8 mouse cellular contexts compared by ENCODE assay signal in the genomic region with DNA sequence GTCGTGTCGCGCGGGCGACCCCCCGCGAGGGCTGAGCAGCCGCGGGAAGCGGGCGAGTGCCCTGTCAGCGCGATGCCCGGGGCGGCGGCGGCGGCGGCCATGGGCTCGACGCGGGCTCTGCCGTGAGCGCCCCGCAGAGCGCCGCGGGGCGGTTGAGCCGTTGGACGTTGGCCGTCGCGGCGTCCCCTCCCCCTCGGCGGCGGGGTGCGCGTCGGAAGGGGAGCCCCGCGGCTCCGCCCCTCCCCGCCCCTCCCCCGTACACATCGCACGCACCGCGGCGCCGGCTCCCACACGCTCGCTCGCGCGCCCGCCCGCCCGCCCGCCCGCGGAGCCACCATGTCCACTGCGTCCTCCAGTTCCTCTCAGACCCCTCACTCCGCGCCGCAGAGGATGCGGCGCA. TPM values are rescaled to one million over a fixed set of nuclear protein-coding genes. Genes with fewer than 3 reads are reported as not detected.
DNase-seq lines count a peak whose midpoint lies in the region; ATAC-seq and TF ChIP-seq lines count a peak whose summit lies in the region.

A gene (plus strand): TSS at position 50 of the 400 bp plus-strand sequence.

- under 1% methylated on average over 23 of the region's 69 CpGs for WGBS in heart, embryonic 11.5 days (ENCODE audit: insufficient replicate concordance)
- WGBS in liver, postnatal 0 days (ENCODE audit: insufficient replicate concordance): under 1% methylated on average over 20 of the region's 69 CpGs
- WGBS in neural tube, embryonic 12.5 days: under 1% methylated on average over 56 of the region's 69 CpGs

- H3K4me2 ChIP-seq in heart, embryonic 11.5 days: peak within 1 kb of the TSS; percentile 74
- H3K4me2 ChIP-seq in liver, postnatal 0 days (ENCODE audit: low read depth, low read length): peak within 1 kb of the TSS; percentile 96
- peak within 1 kb of the TSS; percentile 66 for H3K4me2 ChIP-seq in neural tube, embryonic 12.5 days (replicated peaks)

- DNase-seq in 3T3-L1 (ENCODE audit: low read depth, low spot score) (peak; percentile 38), MEL (ENCODE audit: low read depth, low spot score) (peak; percentile 69)
- peak; percentile 75 for DNase-seq in embryo, embryonic 9.5 days (ENCODE audit: extremely low spot score)
- peak; percentile 74 to 87 for DNase-seq in kidney, postnatal 25 days
- DNase-seq in liver, postnatal 0 days: peak; percentile 86
- DNase-seq in testis, postnatal 10 days (ENCODE audit: low spot score): peak; percentile 85

- H3K4me1 ChIP-seq in MEL (ENCODE audit: control insufficient read depth in 1 of 2, insufficient read depth in 2 of 2, low read length in 2 of 2): peaks cover 12 to 13% of the 10 kb centered on the region in 2 experiments
- peaks cover 4% of the 10 kb centered on the region; the same call in 1 of the 2 replicates for H3K4me1 ChIP-seq in heart, embryonic 11.5 days (ENCODE audit: control insufficient read depth, insufficient read depth, low read length)
- H3K4me1 ChIP-seq in liver, postnatal 0 days (ENCODE audit: insufficient read depth): peaks cover 18% of the 10 kb centered on the region
- peaks cover 17% of the 10 kb centered on the region for H3K4me1 ChIP-seq in neural tube, embryonic 12.5 days

- H3K4me3 ChIP-seq in MEL (ENCODE audit: control insufficient read depth in 1 of 2, insufficient read depth in 1 of 2, low read depth in 2 of 2, low read length in 2 of 2): peak within 1 kb of the TSS; percentile 90 to 98
- peak within 1 kb of the TSS; percentile 70 for H3K4me3 ChIP-seq in heart, embryonic 11.5 days (ENCODE audit: low read depth, low read length)
- H3K4me3 ChIP-seq in liver, postnatal 0 days (ENCODE audit: low read depth, low read length): peak within 1 kb of the TSS; percentile 83
- H3K4me3 ChIP-seq in neural tube, embryonic 12.5 days: peak within 1 kb of the TSS; percentile 99

- peak within 1 kb of the TSS; percentile 81 for H3K9ac ChIP-seq in MEL (ENCODE audit: control insufficient read depth, low read depth, low read length, poor library complexity, severe bottlenecking)
- H3K9ac ChIP-seq in heart, embryonic 11.5 days (ENCODE audit: low read depth, low read length): peak within 1 kb of the TSS; percentile 94
- peak within 1 kb of the TSS; percentile 96 for H3K9ac ChIP-seq in liver, postnatal 0 days (replicated peaks)
- H3K9ac ChIP-seq in neural tube, embryonic 12.5 days: peak within 1 kb of the TSS; percentile 99

- H3K27ac ChIP-seq in MEL (ENCODE audit: control insufficient read depth, low read depth, low read length): peak within 1 kb of the TSS; percentile 57
- peak within 1 kb of the TSS; percentile 96 for H3K27ac ChIP-seq in heart, embryonic 11.5 days (ENCODE audit: low read depth, low read length)
- peak within 1 kb of the TSS; percentile 99 for H3K27ac ChIP-seq in liver, postnatal 0 days (ENCODE audit: low read depth)
- H3K27ac ChIP-seq in neural tube, embryonic 12.5 days: peak within 1 kb of the TSS; percentile 99

- no peak for TF ChIP-seq CTCF in MEL (IDR thresholded peaks at IDR 0.05 in 2 of 3, conservative IDR thresholded peaks at IDR 0.05 in 1 of 3; ENCODE audit: control insufficient read depth in 1 of 3, insufficient read depth in 1 of 3, low read depth in 2 of 3, low read length in 3 of 3, poor library complexity in 1 of 3, severe bottlenecking in 1 of 3)
- TF ChIP-seq CTCF in liver, postnatal 0 days (IDR thresholded peaks at IDR 0.05; ENCODE audit: low read depth): no peak

- H3K27me3 ChIP-seq in MEL (ENCODE audit: control insufficient read depth in 1 of 2, insufficient read depth in 2 of 2, low read length in 2 of 2): no peaks in the 10 kb centered on the region
- no peaks in the 10 kb centered on the region for H3K27me3 ChIP-seq in heart, embryonic 11.5 days (ENCODE audit: control insufficient read depth, insufficient read depth, low read length)
- H3K27me3 ChIP-seq in liver, postnatal 0 days (ENCODE audit: insufficient read depth, low read length): no peaks in the 10 kb centered on the region
- no peaks in the 10 kb centered on the region for H3K27me3 ChIP-seq in neural tube, embryonic 12.5 days (replicated peaks)

- peak; percentile 86 for ATAC-seq in heart, embryonic 11.5 days (replicated peaks; ENCODE audit: insufficient number of reproducible peaks, low FRiP score, low TSS enrichment)
- ATAC-seq in liver, postnatal 0 days: peak; percentile 75
- ATAC-seq in neural tube, embryonic 12.5 days (ENCODE audit: low FRiP score, low read depth): peak; percentile 89

- peaks cover 24% of the 10 kb centered on the region for H3K79me2 ChIP-seq in MEL (ENCODE audit: control insufficient read depth, insufficient read depth, low read length, poor library complexity)

- no peak for TF ChIP-seq RAD21 in MEL (IDR thresholded peaks at IDR 0.05; ENCODE audit: low read depth, low read length)

- peak in 1 of 2 experiments; percentile 23; a peak in 2 of 4 replicates for TF ChIP-seq POLR2A in MEL (IDR thresholded peaks at IDR 0.05; ENCODE audit: control insufficient read depth in 1 of 2, insufficient read depth in 1 of 2, low read depth in 1 of 2, low read length in 2 of 2, poor library complexity in 1 of 2)

- no peaks in the 10 kb centered on the region for H3K9me3 ChIP-seq in MEL (replicated peaks; ENCODE audit: insufficient read depth, low read length)
- no peaks in the 10 kb centered on the region for H3K9me3 ChIP-seq in heart, embryonic 11.5 days (replicated peaks; ENCODE audit: control insufficient read depth, low read length)
- H3K9me3 ChIP-seq in liver, postnatal 0 days (ENCODE audit: low read length): no peaks in the 10 kb centered on the region
- no peaks in the 10 kb centered on the region for H3K9me3 ChIP-seq in neural tube, embryonic 12.5 days

- TF ChIP-seq EP300 in MEL (IDR thresholded peaks at IDR 0.05; ENCODE audit: low read depth in 1 of 2, low read length in 2 of 2): no peak
- TF ChIP-seq EP300 in liver, postnatal 0 days (IDR thresholded peaks at IDR 0.05; ENCODE audit: low read depth): no peak

- peaks cover 0 to 21% of the 10 kb centered on the region in 2 experiments; a peak in 2 of 4 replicates for H3K36me3 ChIP-seq in MEL (ENCODE audit: control insufficient read depth in 1 of 2, insufficient read depth in 2 of 2, low read length in 2 of 2)
- no peaks in the 10 kb centered on the region for H3K36me3 ChIP-seq in heart, embryonic 11.5 days (ENCODE audit: control insufficient read depth, insufficient read depth, low read length)
- H3K36me3 ChIP-seq in liver, postnatal 0 days (replicated peaks; ENCODE audit: insufficient read depth, low read length): no peaks in the 10 kb centered on the region
- no peaks in the 10 kb centered on the region for H3K36me3 ChIP-seq in neural tube, embryonic 12.5 days

TF ChIP-seq in MEL, 35 proteins besides CTCF, POLR2A, EP300 and RAD21:
- no peak for TF ChIP-seq POLR2AphosphoS2 (IDR thresholded peaks at IDR 0.05; ENCODE audit: low read length)
- no peak for TF ChIP-seq NRF1 (IDR thresholded peaks at IDR 0.05; ENCODE audit: insufficient read depth, low read depth, low read length, poor library complexity, severe bottlenecking)
- TF ChIP-seq MYB (IDR thresholded peaks at IDR 0.05; ENCODE audit: low read depth, low read length): peak; percentile 75
- TF ChIP-seq E2F4 (IDR thresholded peaks at IDR 0.05; ENCODE audit: borderline replicate concordance, low read depth, low read length): no peak
- TF ChIP-seq TBP (IDR thresholded peaks at IDR 0.05; ENCODE audit: low read depth, low read length): no peak
- no peak for TF ChIP-seq ELF1 (IDR thresholded peaks at IDR 0.05; ENCODE audit: low read depth, low read length)
- no peak for TF ChIP-seq CHD1 (IDR thresholded peaks at IDR 0.05; ENCODE audit: low read depth, low read length)
- TF ChIP-seq MAFK (IDR thresholded peaks at IDR 0.05; ENCODE audit: borderline replicate concordance, low read depth, low read length): no peak
- TF ChIP-seq ZMIZ1 (IDR thresholded peaks at IDR 0.05; ENCODE audit: low read depth, low read length): no peak
- peak; percentile 8; the same call in 1 of the 2 replicates for TF ChIP-seq NELFE (IDR thresholded peaks at IDR 0.05; ENCODE audit: low read depth, low read length)
- no peak for TF ChIP-seq BHLHE40 (IDR thresholded peaks at IDR 0.05; ENCODE audit: borderline replicate concordance, low read depth, low read length)
- no peak for TF ChIP-seq JUND (IDR thresholded peaks at IDR 0.05; ENCODE audit: low read depth, low read length)
- no peak for TF ChIP-seq RCOR1 (IDR thresholded peaks at IDR 0.05; ENCODE audit: low read depth, low read length)
- TF ChIP-seq MAZ (IDR thresholded peaks at IDR 0.05; ENCODE audit: low read depth, low read length): no peak
- TF ChIP-seq CHD2 (IDR thresholded peaks at IDR 0.05; ENCODE audit: low read length): no peak
- no peak for TF ChIP-seq ZNF384 (IDR thresholded peaks at IDR 0.05; ENCODE audit: low read depth, low read length)
- TF ChIP-seq MXI1 (IDR thresholded peaks at IDR 0.05; ENCODE audit: low read depth, low read length): no peak
TF ChIP-seq in MEL: peak in this region for 2.

RNA-seq across cellular contexts. Expression of the gene that starts here (rescaled TPM):
- total RNA-seq in MEL (2012; rRNA removed): 1.8 and 2.1 TPM in 2 replicates
- 10 to 100 TPM in 1 of 2 experiments, 1 to 10 TPM in 1; 7.9 to 31.1 TPM for polyA plus RNA-seq in MEL (2012; ENCODE audit: insufficient read depth in 1 of 2, insufficient read length in 2 of 2, low read depth in 1 of 2, low replicate concordance in 2 of 2, missing spikeins in 1 of 2)
- polyA plus RNA-seq in heart, embryonic 11.5 days (2014; fragmentation: Nextera tagmentation; extraction: Ambion mirVana): 6.7 and 7.4 TPM in 2 replicates
- 2.5 and 3.0 TPM in 2 replicates for polyA plus RNA-seq in liver, postnatal 0 days (2015; fragmentation: Nextera tagmentation; extraction: Ambion mirVana)
- polyA plus RNA-seq in neural tube, embryonic 12.5 days (2016; fragmentation: Nextera tagmentation; extraction: Ambion mirVana): 28.1 and 29.8 TPM in 2 replicates

Comparison
In these comparisons a context has a peak if more than half of its experiments do, and no peak if none do; other contexts are left out.
1. Peak in every context shown above with its lines: DNase-seq, ATAC-seq, H3K4me3 ChIP-seq and H3K27ac ChIP-seq.